Mouse (Mus musculus) right cerebral cortex, postnatal 25 days (tissue): ENCODE results near the gene Mrpl18.
"Not testable (repeated sequence)": the region's sequence is repeated elsewhere in the genome, so short reads cannot be mapped to it uniquely, and the experiment has no call there.

Experiments used
- DNase-seq: peaks from one replicate; pipeline ENCODE4 v3.0.0; 2022

Gene Mrpl18

GRCm38 (mm10) chr17:12915881-12916583 lies at the start of gene Mrpl18:
Mrpl18 (minus strand) TSS chr17:12916345.
- peak; percentile 99 for DNase-seq

GRCm38 (mm10) chr17:12963476-12963875 lies 47.3 kb upstream of the Mrpl18 start:
- no peak for DNase-seq

GRCm38 (mm10) chr17:12960331-12960873 lies 44.3 kb upstream of the Mrpl18 start, which contains the start of gene Acat2:
Acat2 (minus strand) TSS chr17:12960747.
- peak; percentile 96 for DNase-seq

DNA sequence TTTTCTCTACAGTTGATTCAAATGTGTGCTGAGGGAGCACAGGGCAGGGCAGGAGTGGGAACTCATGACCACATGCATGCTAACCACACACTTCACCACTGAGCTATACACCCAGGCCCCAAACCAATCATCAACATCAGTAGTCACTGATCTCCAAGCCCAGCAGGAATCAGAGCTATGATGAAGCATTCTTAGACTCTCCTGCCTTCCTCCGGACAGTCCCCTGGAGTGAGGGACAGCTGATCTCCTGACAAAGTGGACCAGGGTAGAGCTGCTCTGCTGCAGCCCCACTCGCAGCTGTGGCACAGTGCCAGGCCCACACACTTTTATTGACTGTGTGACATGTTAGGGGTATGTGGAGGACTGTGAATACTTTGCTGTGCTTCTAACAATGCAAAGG lies 43.2 kb upstream of the Mrpl18 start:
- not testable (repeated sequence) for DNase-seq

DNA sequence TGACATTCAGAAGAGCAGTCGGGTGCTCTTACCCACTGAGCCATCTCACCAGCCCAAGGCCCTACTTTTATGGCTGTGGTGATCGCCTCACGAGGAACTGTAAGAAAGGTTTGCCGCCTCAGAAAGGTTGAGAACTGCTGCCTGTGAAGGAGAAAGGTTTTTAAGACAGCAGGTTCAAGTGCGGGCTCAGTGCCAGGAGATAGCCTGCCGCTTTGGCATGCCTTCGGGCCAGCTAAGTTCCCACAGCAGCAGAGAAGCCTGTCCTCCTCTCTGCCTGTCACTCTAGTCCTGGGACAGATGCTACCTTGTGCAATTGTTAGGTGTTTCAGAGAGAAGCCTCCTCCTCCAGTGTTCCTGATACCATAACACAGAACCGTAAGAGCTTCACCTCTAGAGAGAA lies 40.5 kb upstream of the Mrpl18 start:
- DNase-seq = no peak

GRCm38 (mm10) chr17:12949669-12950068 lies 33.5 kb upstream of the Mrpl18 start:
- no peak for DNase-seq

DNA sequence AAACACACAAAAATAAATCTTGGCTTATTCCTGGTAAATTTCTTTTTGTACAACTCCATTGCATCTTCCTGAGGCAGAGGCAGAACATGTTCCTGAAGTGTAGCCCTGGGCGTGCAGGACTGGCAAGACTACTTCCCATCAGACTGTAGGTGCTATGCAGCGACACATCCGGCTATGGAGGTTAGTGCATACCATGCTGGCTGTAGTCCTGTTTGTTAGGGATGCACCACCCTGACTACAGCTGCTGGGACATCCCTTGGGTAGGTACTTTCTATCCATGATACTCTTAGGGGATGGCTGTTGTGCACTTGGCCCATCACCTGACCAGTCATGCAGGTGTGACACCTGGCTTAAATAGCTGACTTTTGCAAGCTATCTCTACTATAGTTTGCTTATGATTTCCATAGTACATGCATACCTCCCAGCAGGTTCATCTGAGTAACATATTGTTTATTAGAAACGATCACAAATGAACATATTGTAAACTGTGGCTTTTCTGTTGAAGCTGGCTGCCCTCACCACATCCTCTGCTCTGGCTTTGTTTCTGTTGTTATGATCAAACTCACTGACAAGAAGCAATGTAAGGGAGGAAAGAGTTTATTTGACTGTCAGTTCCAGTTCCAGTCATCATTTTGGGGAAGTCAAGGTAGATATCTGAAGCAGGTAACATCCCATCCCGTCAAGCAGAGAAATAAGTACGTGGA lies 26.5 kb upstream of the Mrpl18 start:
- DNase-seq = no peak

DNA sequence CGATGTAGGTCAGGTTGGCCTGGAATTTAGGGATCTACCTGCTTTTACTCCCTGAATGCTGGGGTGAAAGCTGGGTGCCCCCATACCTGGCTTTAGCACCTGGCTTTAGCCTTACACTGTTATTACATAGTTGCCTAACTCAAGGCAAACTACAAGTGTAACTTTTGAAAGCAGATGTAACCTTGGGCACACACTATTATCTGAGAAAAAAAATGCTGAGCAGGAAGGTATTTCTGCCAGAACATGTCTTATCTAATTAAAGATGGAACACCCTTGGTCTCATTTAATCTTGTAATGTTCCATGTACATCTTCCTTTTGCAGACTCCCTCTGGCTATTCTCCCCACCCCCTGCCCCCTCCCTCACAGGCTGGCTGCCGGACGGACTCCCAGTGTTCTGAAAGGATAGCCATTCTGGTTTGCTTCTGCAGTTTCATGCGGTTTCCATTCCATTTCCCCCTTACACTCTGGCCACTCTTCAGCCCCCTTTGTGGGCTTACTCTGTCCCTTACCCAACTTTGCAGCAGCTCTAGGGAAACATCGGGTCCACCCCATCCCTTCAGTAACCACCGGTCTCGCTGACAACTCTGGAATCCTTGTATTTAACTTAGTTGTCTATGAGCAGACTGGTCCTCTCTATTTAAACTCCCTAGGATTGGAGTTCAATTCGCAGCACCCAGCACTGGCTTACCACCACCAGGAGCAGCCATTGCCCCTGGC lies 25.6 kb upstream of the Mrpl18 start:
- no peak for DNase-seq

- no peak for DNase-seq
Measured at GRCm38 (mm10) chr17:12940151-12940805, 24.1 kb upstream of the Mrpl18 start, which contains the start of gene Acat3. Acat3 (minus strand) TSS chr17:12940600.

- not testable (repeated sequence) for DNase-seq
Measured at GRCm38 (mm10) chr17:12939377-12940148, 23.4 kb upstream of the Mrpl18 start.

- DNase-seq = no peak
Measured at GRCm38 (mm10) chr17:12938077-12938476, 21.9 kb upstream of the Mrpl18 start.

GRCm38 (mm10) chr17:12937412-12937970 lies 21.3 kb upstream of the Mrpl18 start:
- DNase-seq = no peak

DNA sequence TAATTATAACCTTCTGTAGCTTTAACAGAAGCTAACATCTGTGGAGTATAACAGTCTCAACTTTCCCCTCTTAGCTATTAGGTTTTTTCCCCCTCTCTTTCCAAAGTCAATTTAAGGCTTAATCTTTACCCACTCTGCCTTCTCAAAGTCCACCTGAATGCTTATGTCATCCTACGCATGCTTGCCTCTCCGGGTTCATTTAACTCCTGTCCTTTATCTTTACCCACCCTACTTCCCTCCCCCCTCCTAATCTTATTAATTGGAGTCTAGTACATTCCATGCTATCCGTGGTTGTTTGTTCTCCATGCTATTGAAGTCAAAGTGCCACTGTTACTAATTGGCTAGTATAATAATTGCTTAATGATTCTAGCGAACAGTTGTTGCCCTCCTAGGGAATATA lies 19.6 kb upstream of the Mrpl18 start:
- no peak for DNase-seq

- not testable (repeated sequence) for DNase-seq
Measured at GRCm38 (mm10) chr17:12931576-12931975, 15.4 kb upstream of the Mrpl18 start.

- no peak for DNase-seq
Measured at GRCm38 (mm10) chr17:12925703-12926180, 9.6 kb upstream of the Mrpl18 start.

DNA sequence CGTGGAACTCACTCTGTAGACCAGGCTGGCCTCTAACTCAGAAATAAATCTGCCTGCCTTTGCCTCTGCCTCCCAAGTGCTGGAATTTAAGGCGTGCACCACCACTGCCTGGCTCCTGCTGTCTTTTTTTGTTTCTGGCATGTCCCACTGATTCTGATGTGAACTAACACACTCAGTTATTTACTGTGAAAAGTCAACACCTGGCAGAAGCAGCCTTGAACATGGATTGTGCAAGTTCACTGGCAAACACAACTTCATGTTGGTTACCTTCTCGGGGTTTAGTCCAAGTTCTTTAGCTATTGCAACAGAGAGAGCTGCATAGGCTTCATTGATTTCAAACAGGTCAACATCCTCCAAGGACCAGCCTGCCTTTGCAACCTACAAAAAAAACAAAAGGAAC lies 8.9 kb upstream of the Mrpl18 start:
- DNase-seq = no peak

DNA sequence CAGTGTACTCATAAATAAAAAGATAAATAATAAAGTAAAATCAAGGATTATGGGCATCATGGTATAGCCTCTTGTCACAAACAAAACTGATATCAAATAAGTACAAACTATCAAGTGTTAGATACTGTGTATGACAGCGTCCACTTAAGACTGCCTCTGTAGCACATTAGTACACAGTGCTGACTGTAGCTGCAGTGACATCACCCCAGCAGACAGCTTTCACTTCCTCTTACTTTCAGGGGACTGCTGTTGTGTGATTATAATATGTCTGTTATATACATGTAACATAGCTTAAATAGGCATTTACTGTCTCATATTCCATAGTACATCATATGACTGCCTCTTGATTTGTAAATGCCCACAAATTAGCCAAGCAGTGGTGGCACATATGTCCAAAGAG lies 4.9 kb upstream of the Mrpl18 start:
- DNase-seq = no peak

GRCm38 (mm10) chr17:12916588-12917380 lies 639 bp upstream of the Mrpl18 start:
- no peak for DNase-seq

- no peak for DNase-seq
Measured at GRCm38 (mm10) chr17:12915488-12915880, 661 bp downstream of the Mrpl18 start, which contains the start of gene Tcp1. Tcp1 (plus strand) TSS chr17:12915701.

DNA sequence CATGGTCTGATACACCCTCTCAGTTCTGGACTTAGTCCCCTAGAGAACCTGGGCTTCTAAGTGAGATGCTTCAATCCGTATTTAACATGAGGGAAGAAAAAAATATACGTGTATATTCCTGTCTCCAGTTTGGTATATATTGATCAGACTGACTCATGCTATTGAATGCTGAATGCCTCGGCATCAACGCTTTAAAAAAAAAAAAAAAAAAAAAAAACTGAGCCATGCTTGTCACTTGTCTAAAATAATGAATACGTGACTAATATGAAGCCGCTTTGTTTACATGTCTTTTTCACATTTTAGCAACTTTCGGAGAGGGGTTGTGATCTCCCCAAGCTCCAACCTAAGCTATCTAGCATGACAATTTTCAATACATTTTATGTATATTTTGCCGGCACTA lies 5.8 kb downstream of the Mrpl18 start:
- no peak for DNase-seq
